Mouse (Mus musculus) embryo, embryonic 11 days (tissue): Measurements from ENCODE around the gene Coro1b.

Experiments used
- DNase-seq: peaks from one replicate; pipeline ENCODE4 v3.0.0-alpha.2; 2015

Gene Coro1b

DNA sequence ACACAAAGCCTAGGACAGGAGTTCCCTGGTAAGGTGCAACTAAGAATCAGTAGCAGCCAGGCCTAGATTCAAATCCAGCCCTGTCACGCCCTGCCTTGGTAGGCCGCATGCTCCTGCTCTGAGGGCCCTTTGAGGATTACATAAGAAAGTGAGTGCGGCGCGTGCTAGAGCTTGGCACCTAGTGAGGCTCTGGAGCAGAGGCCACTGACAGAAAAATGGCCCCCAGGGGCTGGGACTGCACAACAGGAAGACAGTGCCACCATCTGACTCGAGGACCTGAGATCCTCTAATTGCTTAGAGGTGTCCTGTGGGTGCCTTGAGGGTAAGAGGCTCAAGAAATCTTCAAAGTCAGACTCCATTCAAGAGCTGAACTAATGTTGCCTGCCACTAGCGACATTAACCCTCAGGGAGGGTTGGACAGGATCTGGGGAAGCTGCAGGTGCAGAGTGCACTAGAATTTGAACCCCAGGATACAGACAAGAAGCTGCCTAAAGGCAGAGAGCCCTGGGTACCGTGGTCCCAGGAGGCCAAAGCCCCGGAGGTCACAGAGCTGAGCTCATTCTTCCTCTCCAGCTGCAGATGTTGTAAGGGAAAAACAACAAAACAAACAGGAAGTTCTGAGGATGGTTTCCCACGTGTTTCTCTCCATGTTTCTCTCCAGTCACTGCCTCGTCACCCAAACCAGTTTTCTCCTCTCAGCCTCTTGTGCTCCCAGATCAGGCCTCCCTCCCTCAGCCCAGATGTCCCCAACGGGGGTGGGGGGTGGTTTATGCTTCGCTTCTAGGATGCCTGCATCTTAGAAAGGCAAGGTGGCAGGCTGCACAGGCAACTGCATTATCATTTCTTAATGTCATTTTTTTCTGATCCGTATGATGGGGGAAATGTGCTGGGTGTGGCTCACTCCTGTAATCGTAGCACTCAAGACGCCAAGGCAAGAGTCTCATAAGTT lies 3.6 kb upstream of the Coro1b start:
- no peak for DNase-seq

- no peak for DNase-seq
These were observed 2.5 kb upstream of the Coro1b start for GRCm38 (mm10) chr19:4145936-4146335.

- no peak for DNase-seq
These were observed 1.9 kb upstream of the Coro1b start for GRCm38 (mm10) chr19:4146366-4147021.

DNA sequence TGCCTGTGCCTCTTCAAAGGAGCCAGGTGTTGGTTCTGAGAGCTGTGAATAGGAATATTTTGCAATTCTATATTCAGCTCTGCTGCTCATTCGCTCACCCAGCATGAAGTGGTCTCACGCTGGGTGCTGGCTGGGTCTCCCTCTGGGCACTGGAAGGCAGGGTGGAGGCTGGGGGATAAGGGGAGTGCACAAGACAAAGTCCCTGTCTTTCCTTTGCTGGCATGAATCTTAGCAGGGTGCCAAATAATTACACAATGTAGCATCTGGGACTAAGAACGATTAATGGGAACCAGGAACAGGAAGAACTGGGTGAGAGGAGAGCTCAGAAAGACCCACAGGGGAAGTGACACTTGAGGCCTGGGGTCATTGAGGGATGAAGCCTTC lies 1.4 kb upstream of the Coro1b start:
- DNase-seq: no peak

DNA sequence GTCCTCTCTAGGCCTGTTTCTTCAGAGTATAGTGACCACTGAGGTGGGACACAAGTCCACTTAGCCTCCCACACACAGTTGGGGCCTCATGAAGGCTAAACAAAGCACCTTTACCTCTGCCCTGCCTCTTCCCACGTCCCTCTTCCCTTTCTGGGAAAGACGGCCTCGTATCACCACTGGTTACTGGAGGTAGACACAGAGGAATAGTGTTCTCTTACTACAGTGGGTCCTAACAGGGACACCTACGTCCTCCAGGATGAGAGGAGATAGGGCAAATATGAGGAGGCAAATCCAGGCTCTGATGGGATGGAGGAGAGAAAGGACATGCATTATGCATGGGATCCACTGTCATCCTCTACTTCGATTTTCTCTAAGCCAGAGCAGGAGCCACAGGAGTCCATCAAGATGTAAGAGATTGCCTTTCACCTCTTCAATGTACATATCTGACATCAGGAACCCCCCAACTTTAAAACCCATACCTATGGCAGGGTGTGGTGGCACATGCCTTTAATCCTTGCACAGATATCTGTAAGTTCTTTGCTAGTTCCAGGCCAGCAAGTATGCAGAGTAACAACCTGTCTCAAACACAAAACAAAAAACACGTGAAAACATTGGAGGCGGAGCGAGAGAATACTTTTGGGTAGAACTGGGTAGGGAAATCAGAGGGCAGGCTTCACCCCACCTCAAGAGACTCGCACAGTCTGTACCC lies 483 bp upstream of the Coro1b start:
- no peak for DNase-seq

DNA sequence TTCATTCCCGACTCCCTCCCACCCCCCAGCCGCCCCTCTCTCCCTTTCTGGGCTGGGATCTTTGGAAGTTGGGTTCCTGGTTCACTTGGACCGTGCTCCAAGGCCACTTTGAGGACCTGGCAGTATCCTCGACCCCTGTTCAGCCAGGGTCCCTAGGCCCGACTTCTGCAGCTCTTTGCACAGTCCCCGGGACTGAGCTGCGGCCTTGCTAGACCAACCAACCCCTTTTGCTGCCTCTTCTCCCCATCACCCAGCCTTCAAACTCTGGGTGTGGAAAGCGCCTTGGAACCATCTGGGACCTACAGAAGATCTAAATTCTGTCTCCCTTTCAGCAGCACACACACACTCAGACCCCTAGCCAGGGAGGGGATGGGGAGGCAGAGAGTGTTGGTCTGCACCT lies 400 bp downstream of the Coro1b start:
- DNase-seq: no peak

- DNase-seq: no peak
These were observed 864 bp downstream of the Coro1b start for GRCm38 (mm10) chr19:4149283-4149682.

DNA sequence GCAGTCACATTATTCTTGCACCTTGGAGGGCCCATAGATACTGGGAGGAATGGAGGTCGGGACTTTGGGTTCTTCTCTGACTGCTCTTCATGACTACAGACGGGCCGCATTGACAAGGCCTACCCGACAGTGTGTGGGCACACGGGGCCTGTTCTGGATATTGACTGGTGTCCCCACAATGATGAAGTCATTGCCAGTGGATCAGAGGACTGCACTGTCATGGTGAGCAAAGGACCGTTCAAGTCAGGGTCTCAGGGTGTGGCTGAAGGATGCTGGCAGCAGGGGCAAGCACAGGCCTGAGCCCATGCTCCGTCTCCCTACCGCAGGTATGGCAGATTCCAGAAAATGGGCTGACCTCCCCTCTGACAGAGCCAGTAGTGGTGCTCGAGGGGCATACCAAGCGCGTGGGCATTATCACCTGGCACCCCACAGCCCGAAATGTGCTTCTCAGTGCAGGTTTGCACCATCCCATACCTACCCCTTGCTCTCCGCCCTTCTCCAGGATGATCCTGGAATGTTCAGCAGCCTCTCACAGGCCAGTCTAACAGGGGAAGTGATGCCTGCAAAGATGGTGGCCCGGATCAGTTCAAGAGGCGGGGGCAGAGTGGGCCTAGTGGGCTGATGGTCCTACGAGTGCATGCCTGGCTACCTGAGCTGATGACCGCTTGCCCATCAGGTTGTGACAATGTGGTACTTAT lies 1.5 kb downstream of the Coro1b start:
- DNase-seq: no peak

GRCm38 (mm10) chr19:4150567-4151487 lies 2.4 kb downstream of the Coro1b start:
- DNase-seq: no peak

GRCm38 (mm10) chr19:4151488-4151860 lies 3.1 kb downstream of the Coro1b start:
- no peak for DNase-seq

DNA sequence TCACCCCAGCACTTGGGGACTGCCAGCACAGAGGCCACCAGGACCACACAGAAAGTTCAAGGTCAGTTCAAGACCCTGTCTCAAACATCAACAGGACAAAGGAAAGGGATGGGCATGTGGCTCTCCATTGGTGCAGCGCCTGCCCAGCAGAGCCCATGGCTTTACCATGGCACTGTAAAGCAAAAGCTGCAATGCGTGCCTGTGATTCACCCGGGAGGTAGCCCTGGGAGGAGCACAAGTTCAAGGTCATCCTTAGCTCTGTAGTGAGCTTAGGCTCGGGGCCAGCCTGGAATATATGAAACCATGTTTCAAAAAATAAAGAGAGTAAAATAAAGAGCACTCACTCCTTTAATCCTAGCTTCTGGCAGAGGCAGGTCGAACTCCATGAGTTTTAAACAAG lies 3.5 kb downstream of the Coro1b start:
- no peak for DNase-seq

DNA sequence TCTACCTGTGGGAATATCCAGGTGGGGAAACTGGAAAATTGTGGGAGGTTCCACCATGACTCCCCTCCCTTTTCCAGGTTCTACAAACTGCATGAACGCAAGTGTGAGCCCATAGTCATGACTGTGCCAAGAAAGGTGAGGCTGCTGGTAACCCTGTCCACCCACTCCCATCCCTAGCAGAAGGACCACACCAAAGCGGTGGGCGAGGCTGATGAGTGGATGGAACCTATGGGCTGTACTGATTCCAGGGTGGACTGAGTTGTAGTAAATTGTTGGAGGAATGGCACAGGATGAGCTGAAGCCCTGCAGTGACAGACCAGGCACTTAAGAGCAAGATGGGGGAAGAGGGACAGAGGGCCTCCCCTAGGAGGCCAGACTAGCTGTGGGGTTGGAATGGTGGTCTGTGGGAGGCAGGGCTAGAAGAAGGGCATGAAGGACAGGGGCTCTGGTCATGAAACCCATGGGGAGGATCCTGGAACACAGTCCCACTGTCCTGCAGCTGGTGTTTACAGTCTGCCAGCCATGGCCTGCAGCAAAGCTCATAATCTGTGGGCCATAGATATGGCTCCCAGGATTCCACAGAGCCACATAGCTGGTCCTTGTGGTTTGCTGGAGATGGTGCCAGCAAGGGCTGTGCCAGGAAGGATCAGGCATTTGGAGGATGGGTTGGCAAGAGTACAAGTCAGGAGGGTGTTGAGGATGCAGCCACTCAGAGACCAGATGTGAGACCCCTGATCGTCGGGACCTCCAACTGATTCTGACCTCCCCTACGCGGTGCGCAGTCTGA lies 4.2 kb downstream of the Coro1b start:
- DNase-seq: no peak

GRCm38 (mm10) chr19:4153232-4153654 lies 4.8 kb downstream of the Coro1b start, which contains the start of gene Ptprcap:
Gene Ptprcap, plus strand, starts transcription at chr19:4153604.
- no peak for DNase-seq

DNA sequence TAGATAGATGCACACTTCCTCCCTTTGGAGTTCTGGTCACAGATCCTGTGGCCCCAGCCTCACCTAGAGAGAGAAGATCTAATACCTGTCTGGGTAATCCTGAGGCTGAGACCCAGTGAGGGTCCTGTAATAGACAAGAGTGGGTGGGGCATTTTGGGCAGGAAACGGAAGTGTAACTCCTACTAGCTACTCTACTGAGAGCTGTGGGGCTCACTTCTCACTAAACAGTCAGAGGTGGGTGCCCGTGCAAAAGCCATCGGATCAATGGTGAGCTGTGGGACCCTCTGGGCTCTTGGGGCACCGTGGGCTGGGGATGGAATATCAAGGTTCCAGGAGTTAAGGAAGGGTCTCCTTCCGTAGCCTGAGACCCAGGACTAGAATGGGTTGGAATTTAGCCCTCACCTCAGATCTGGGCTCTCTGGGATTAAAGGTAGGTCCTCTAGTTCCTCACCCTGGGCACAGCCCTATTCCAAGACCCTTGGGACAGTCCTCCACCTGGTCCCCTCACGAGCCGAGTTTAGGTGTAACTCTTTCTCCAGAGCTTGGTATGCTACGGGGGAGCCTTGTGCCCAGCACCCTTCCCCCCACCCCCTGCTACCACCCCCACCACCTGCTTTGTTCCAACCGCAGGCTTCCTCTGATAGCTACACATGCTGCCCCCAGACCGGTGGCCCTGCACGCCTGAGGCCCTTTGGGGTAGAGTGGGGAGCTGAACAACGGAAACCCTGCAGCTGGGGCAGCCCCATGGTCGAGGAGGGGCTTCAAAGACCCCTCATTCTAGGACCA lies 6.2 kb downstream of the Coro1b start:
- DNase-seq: no peak

- DNase-seq: no peak
These were observed 7.0 kb downstream of the Coro1b start for GRCm38 (mm10) chr19:4155223-4156072.

- DNase-seq: no peak
These were observed 7.7 kb downstream of the Coro1b start for GRCm38 (mm10) chr19:4156073-4156579.

- DNase-seq: no peak
These were observed 8.4 kb downstream of the Coro1b start for GRCm38 (mm10) chr19:4156771-4157170.

DNA sequence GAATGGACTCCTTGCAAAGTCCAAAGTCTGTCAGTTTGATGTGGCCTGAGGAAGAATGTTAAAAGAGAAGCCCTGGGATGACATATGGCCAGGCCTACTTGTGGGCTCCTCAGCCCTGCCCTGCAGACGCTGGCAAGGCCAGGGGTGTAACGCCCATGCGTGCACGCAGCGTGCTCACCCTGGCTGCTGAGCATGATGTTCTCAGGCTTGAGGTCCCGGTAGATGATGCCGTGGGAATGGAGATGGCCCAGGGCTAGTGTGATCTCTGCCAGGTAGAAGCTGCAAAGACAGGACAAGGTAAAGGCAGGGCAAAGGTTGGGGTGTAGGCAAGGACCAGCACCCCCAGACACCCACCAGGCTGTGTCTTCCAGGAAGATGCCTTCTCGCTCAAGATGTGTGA lies 10.6 kb downstream of the Coro1b start:
- no peak for DNase-seq
